Mouse (Mus musculus): ENCODE results near the gene Podxl2. TPM values are rescaled to one million over a fixed set of nuclear protein-coding genes. Genes with fewer than 3 reads are reported as not detected.

Gene Podxl2
- polyA plus RNA-seq, 1 experiment, result 7.7 TPM

GRCm38 (mm10) chr6:88815489-88815888 is 59.4 kb downstream of the Podxl2 start:
- TF ChIP-seq POLR2A (IDR thresholded peaks at IDR 0.05; ENCODE audit: low read depth, low read length) (no peak), CTCF (IDR thresholded peaks at IDR 0.05; ENCODE audit: extremely low read depth, insufficient read depth, insufficient read length, insufficient replicate concordance) (no peak)
- no peaks in the 10 kb centered on the region for H3K36me3 ChIP-seq (ENCODE audit: control insufficient read depth, insufficient read depth, low read length)
- no peak overlapping the region for H3K4me3 ChIP-seq (ENCODE audit: extremely low read depth, insufficient read depth, insufficient read length)
- peaks cover 11% of the 10 kb centered on the region; the same call in 1 of the 2 replicates for H3K4me1 ChIP-seq (ENCODE audit: control insufficient read depth, insufficient read depth, insufficient read length)
- 88% methylated on average over 3 of the region's 3 CpGs for WGBS
- DNase-seq (ENCODE audit: low read depth in 1 of 2, low spot score in 2 of 2), result no peak
- H3K27me3 ChIP-seq (ENCODE audit: control insufficient read depth, insufficient read depth, low read length), result no peaks in the 10 kb centered on the region
- no peak overlapping the region for H3K27ac ChIP-seq (ENCODE audit: insufficient read depth, low read length)

DNA sequence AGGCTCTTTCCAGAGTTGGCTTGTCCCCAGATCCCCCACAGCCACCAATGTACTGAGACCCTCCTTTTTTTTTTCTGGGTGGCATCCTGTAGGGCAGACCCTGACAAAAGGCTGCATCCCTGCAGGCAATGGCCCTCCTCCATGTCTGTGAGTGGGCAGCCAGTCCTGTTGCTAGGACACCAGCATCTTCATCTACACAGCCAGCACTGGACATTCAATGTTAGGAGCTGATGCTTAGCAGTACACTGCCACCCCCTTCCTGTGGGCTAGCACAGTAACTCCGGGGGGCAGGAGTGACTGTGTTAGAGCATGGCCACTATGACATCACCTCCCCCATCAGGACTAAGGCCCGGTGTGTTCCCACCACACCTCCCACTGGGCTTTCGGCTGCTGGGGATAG is 59.8 kb downstream of the Podxl2 start:
- Histone ChIP-seq H3K4me1 (ENCODE audit: control insufficient read depth, insufficient read depth, insufficient read length) (peaks cover 9% of the 10 kb centered on the region; the same call in 1 of the 2 replicates), H3K4me3 (ENCODE audit: extremely low read depth, insufficient read depth, insufficient read length) (no peak overlapping the region), H3K36me3 (ENCODE audit: control insufficient read depth, insufficient read depth, low read length) (no peaks in the 10 kb centered on the region), H3K27me3 (ENCODE audit: control insufficient read depth, insufficient read depth, low read length) (no peaks in the 10 kb centered on the region), H3K27ac (ENCODE audit: insufficient read depth, low read length) (no peak overlapping the region)
- TF ChIP-seq CTCF (IDR thresholded peaks at IDR 0.05; ENCODE audit: extremely low read depth, insufficient read depth, insufficient read length, insufficient replicate concordance) (no peak), POLR2A (IDR thresholded peaks at IDR 0.05; ENCODE audit: low read depth, low read length) (no peak)
- 88% methylated on average over 3 of the region's 3 CpGs for WGBS
- DNase-seq (ENCODE audit: low read depth in 1 of 2, low spot score in 2 of 2), result no peak

DNA sequence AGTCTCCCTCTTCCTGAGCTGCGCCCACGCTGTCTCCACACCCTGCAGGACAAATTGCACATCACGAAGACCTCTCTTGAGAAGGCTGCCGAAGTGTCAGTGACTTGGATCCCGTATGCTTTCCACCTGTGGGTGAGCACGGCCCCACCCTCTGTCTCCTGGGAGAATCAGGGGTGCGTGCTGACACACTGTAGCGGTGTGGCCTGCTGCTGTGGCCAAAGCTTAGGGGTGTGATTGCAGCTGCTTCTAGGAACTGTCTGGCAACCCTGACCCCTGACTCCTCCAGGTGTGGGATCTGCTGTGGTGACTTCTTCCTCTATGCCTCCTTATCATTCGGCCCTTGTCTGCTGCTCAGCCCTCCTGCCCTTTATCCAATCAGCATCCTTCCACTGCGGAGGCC is 61.0 kb downstream of the Podxl2 start:
- no peak for TF ChIP-seq POLR2A (IDR thresholded peaks at IDR 0.05; ENCODE audit: low read depth, low read length)
- TF ChIP-seq CTCF (IDR thresholded peaks at IDR 0.05; ENCODE audit: extremely low read depth, insufficient read depth, insufficient read length, insufficient replicate concordance), result no peak
- no peak overlapping the region for H3K27ac ChIP-seq (ENCODE audit: insufficient read depth, low read length)
- DNase-seq (ENCODE audit: low read depth in 1 of 2, low spot score in 2 of 2), result no peak
- 63% methylated on average over 10 of the region's 10 CpGs for WGBS
- peaks cover 9% of the 10 kb centered on the region; the same call in 1 of the 2 replicates for H3K4me1 ChIP-seq (ENCODE audit: control insufficient read depth, insufficient read depth, insufficient read length)
- H3K27me3 ChIP-seq (ENCODE audit: control insufficient read depth, insufficient read depth, low read length), result no peaks in the 10 kb centered on the region
- no peaks in the 10 kb centered on the region for H3K36me3 ChIP-seq (ENCODE audit: control insufficient read depth, insufficient read depth, low read length)
- no peak overlapping the region for H3K4me3 ChIP-seq (ENCODE audit: extremely low read depth, insufficient read depth, insufficient read length)

- peaks cover 9% of the 10 kb centered on the region; the same call in 1 of the 2 replicates for H3K4me1 ChIP-seq (ENCODE audit: control insufficient read depth, insufficient read depth, insufficient read length)
- no peaks in the 10 kb centered on the region for H3K36me3 ChIP-seq (ENCODE audit: control insufficient read depth, insufficient read depth, low read length)
- H3K4me3 ChIP-seq (ENCODE audit: extremely low read depth, insufficient read depth, insufficient read length), result no peak overlapping the region
- TF ChIP-seq CTCF (IDR thresholded peaks at IDR 0.05; ENCODE audit: extremely low read depth, insufficient read depth, insufficient read length, insufficient replicate concordance) (peak; percentile 55; the same call in 1 of the 2 replicates), POLR2A (IDR thresholded peaks at IDR 0.05; ENCODE audit: low read depth, low read length) (no peak)
- H3K27me3 ChIP-seq (ENCODE audit: control insufficient read depth, insufficient read depth, low read length), result no peaks in the 10 kb centered on the region
- H3K27ac ChIP-seq (ENCODE audit: insufficient read depth, low read length), result no peak overlapping the region
- 77% methylated on average over 3 of the region's 3 CpGs for WGBS
- DNase-seq (ENCODE audit: low read depth in 1 of 2, low spot score in 2 of 2), result peak; percentile 34
Observed at GRCm38 (mm10) chr6:88812886-88813285, 62.0 kb downstream of the Podxl2 start.

- no peak for DNase-seq (ENCODE audit: low read depth in 1 of 2, low spot score in 2 of 2)
- no peak for TF ChIP-seq CTCF (IDR thresholded peaks at IDR 0.05; ENCODE audit: extremely low read depth, insufficient read depth, insufficient read length, insufficient replicate concordance)
- no peak for TF ChIP-seq POLR2A (IDR thresholded peaks at IDR 0.05; ENCODE audit: low read depth, low read length)
- Histone ChIP-seq H3K27me3 (ENCODE audit: control insufficient read depth, insufficient read depth, low read length) (no peaks in the 10 kb centered on the region), H3K4me1 (ENCODE audit: control insufficient read depth, insufficient read depth, insufficient read length) (peaks cover 9% of the 10 kb centered on the region; the same call in 1 of the 2 replicates), H3K36me3 (ENCODE audit: control insufficient read depth, insufficient read depth, low read length) (no peaks in the 10 kb centered on the region), H3K27ac (ENCODE audit: insufficient read depth, low read length) (no peak overlapping the region), H3K4me3 (ENCODE audit: extremely low read depth, insufficient read depth, insufficient read length) (no peak overlapping the region)
- WGBS, result 19% methylated on average over 7 of the region's 7 CpGs
Observed at GRCm38 (mm10) chr6:88811880-88812400, 62.9 kb downstream of the Podxl2 start.

GRCm38 (mm10) chr6:88811396-88811795 is 63.4 kb downstream of the Podxl2 start:
- no peak overlapping the region for H3K4me3 ChIP-seq (ENCODE audit: extremely low read depth, insufficient read depth, insufficient read length)
- DNase-seq (ENCODE audit: low read depth in 1 of 2, low spot score in 2 of 2), result no peak
- H3K27ac ChIP-seq (ENCODE audit: insufficient read depth, low read length), result 0 out of 2 replicates have a peak overlapping the region, but pooled peaks have one; percentile 0
- H3K36me3 ChIP-seq (ENCODE audit: control insufficient read depth, insufficient read depth, low read length), result no peaks in the 10 kb centered on the region
- H3K27me3 ChIP-seq (ENCODE audit: control insufficient read depth, insufficient read depth, low read length), result no peaks in the 10 kb centered on the region
- TF ChIP-seq CTCF (IDR thresholded peaks at IDR 0.05; ENCODE audit: extremely low read depth, insufficient read depth, insufficient read length, insufficient replicate concordance) (no peak), POLR2A (IDR thresholded peaks at IDR 0.05; ENCODE audit: low read depth, low read length) (no peak)
- H3K4me1 ChIP-seq (ENCODE audit: control insufficient read depth, insufficient read depth, insufficient read length), result peaks cover 9% of the 10 kb centered on the region; the same call in 1 of the 2 replicates
- WGBS, result 10% methylated on average over 7 of the region's 7 CpGs

- H3K27ac ChIP-seq (ENCODE audit: insufficient read depth, low read length), result no peak overlapping the region
- TF ChIP-seq CTCF (IDR thresholded peaks at IDR 0.05; ENCODE audit: extremely low read depth, insufficient read depth, insufficient read length, insufficient replicate concordance), result no peak
- 76% methylated on average over 3 of the region's 3 CpGs for WGBS
- H3K4me3 ChIP-seq (ENCODE audit: extremely low read depth, insufficient read depth, insufficient read length), result no peak overlapping the region
- DNase-seq (ENCODE audit: low read depth in 1 of 2, low spot score in 2 of 2), result no peak
- no peaks in the 10 kb centered on the region for H3K36me3 ChIP-seq (ENCODE audit: control insufficient read depth, insufficient read depth, low read length)
- peaks cover 9% of the 10 kb centered on the region; the same call in 1 of the 2 replicates for H3K4me1 ChIP-seq (ENCODE audit: control insufficient read depth, insufficient read depth, insufficient read length)
- no peaks in the 10 kb centered on the region for H3K27me3 ChIP-seq (ENCODE audit: control insufficient read depth, insufficient read depth, low read length)
Observed at GRCm38 (mm10) chr6:88810291-88810690, 64.6 kb downstream of the Podxl2 start.

Data from spleen, adult 2 months (tissue).